Mouse (Mus musculus) cortical plate, adult 2 months (tissue): ENCODE data around the gene Dusp2.
"Not testable (repeated sequence)": the region's sequence is repeated elsewhere in the genome, so short reads cannot be mapped to it uniquely, and the experiment has no call there.

ENCODE experiments used
- CTCF ChIP-seq: fragments of 200-500 bp; IDR thresholded peaks from 2 replicates; pipeline ENCODE4 v1.5.1; 2011; ENCODE audit warnings: mild to moderate bottlenecking, control low read depth, low read length; ENCODE audit not compliant: insufficient read depth; ENCODE audit errors: extremely low read depth
- POLR2A ChIP-seq: fragments of 200-500 bp; IDR thresholded peaks from 2 replicates; pipeline ENCODE4 v1.6.1; 2011; ENCODE audit warnings: mild to moderate bottlenecking, low read length, control low read depth; ENCODE audit not compliant: insufficient read depth; ENCODE audit errors: extremely low read depth

- not testable (repeated sequence) for TF ChIP-seq CTCF, POLR2A
Measured at GRCm38 (mm10) chr2:127304192-127304591, 31.8 kb upstream of the Dusp2 start.
